Mouse (Mus musculus): ENCODE data around the gene Gm28038. TPM values are rescaled to one million over a fixed set of nuclear protein-coding genes. Genes with fewer than 3 reads are reported as not detected.
A peak's percentile ranks its signal among the peaks of the same experiment; 100 is the strongest.

The Gm28038 gene
- total and polyA plus RNA-seq, 3 experiments, result not detected

GRCm38 (mm10) chr2:30337179-30337578, 56.3 kb downstream of the Gm28038 start:
- Histone ChIP-seq H3K4me1 (ENCODE audit: control insufficient read depth in 1 of 2, insufficient read depth in 2 of 2, low read length in 2 of 2) (no peaks in the 10 kb centered on the region), H3K27me3 (ENCODE audit: control insufficient read depth in 1 of 2, insufficient read depth in 2 of 2, low read length in 2 of 2) (no peaks in the 10 kb centered on the region), H3K9ac (ENCODE audit: control insufficient read depth, low read depth, low read length, poor library complexity, severe bottlenecking) (no peak overlapping the region), H3K79me2 (ENCODE audit: control insufficient read depth, insufficient read depth, low read length, poor library complexity) (no peaks in the 10 kb centered on the region), H3K36me3 (ENCODE audit: control insufficient read depth in 1 of 2, insufficient read depth in 2 of 2, low read length in 2 of 2) (peaks cover 0 to 18% of the 10 kb centered on the region in 2 experiments; a peak in 2 of 4 replicates), H3K27ac (ENCODE audit: control insufficient read depth, low read depth, low read length) (no peak overlapping the region), H3K4me3 (ENCODE audit: control insufficient read depth in 1 of 2, insufficient read depth in 1 of 2, low read depth in 2 of 2, low read length in 2 of 2) (no peak overlapping the region), H3K9me3 (replicated peaks; ENCODE audit: insufficient read depth, low read length) (no peaks in the 10 kb centered on the region)
- DNase-seq (ENCODE audit: low read depth, low spot score), result no peak
- TF ChIP-seq MXI1 (IDR thresholded peaks at IDR 0.05; ENCODE audit: low read depth, low read length), result no peak
- no peak for TF ChIP-seq USF1 (IDR thresholded peaks at IDR 0.05; ENCODE audit: low read depth, low read length)
- TF ChIP-seq EP300 (IDR thresholded peaks at IDR 0.05; ENCODE audit: low read depth in 1 of 2, low read length in 2 of 2), result no peak
- no peak for TF ChIP-seq CHD1 (IDR thresholded peaks at IDR 0.05; ENCODE audit: low read depth, low read length)
- TF ChIP-seq ELF1 (IDR thresholded peaks at IDR 0.05; ENCODE audit: low read depth, low read length), result no peak
- no peak for TF ChIP-seq JUND (IDR thresholded peaks at IDR 0.05; ENCODE audit: low read depth, low read length)
- TF ChIP-seq TCF12 (IDR thresholded peaks at IDR 0.05; ENCODE audit: low read depth, low read length), result no peak

DNA sequence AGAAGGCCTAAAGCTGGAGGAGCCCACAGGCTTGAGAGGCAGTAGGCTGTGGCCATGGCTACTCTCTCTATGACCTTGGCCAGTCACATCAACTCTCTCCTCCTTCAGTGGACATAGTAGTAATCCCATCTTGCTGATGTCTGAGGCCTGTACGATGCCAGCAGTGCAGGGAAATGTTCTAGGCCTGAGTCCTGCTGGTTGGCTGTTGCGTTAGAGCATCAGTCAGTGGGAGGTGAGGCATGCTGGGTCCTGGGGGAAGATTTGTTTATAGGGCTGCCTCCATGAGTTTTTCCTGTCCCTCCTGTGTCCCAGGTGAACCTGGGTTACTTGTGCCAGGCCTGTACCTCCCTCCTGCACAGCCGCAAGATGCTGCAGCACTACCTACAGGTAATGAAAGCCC, 61.2 kb downstream of the Gm28038 start:
- no peak overlapping the region for H3K4me3 ChIP-seq (ENCODE audit: control insufficient read depth in 1 of 2, insufficient read depth in 1 of 2, low read depth in 2 of 2, low read length in 2 of 2)
- TF ChIP-seq TAL1 (IDR thresholded peaks at IDR 0.05; ENCODE audit: low read length), result no peak
- TF ChIP-seq BHLHE40 (IDR thresholded peaks at IDR 0.05; ENCODE audit: borderline replicate concordance, low read depth, low read length), result no peak
- TF ChIP-seq USF1 (IDR thresholded peaks at IDR 0.05; ENCODE audit: low read depth, low read length), result no peak
- no peak for TF ChIP-seq HCFC1 (IDR thresholded peaks at IDR 0.05; ENCODE audit: low read depth, low read length)
- TF ChIP-seq TBP (IDR thresholded peaks at IDR 0.05; ENCODE audit: low read depth, low read length), result no peak
- TF ChIP-seq USF2 (IDR thresholded peaks at IDR 0.05; ENCODE audit: borderline replicate concordance in 1 of 2, insufficient read depth in 1 of 2, low read depth in 1 of 2, low read length in 2 of 2), result no peak
- TF ChIP-seq TCF12 (IDR thresholded peaks at IDR 0.05; ENCODE audit: low read depth, low read length), result no peak
- TF ChIP-seq E2F4 (IDR thresholded peaks at IDR 0.05; ENCODE audit: borderline replicate concordance, low read depth, low read length), result no peak
- TF ChIP-seq CHD2 (IDR thresholded peaks at IDR 0.05; ENCODE audit: low read length), result no peak
- H3K4me1 ChIP-seq (ENCODE audit: control insufficient read depth in 1 of 2, insufficient read depth in 2 of 2, low read length in 2 of 2), result no peaks in the 10 kb centered on the region
- no peaks in the 10 kb centered on the region for H3K79me2 ChIP-seq (ENCODE audit: control insufficient read depth, insufficient read depth, low read length, poor library complexity)
- no peak for DNase-seq (ENCODE audit: low read depth, low spot score)
- no peaks in the 10 kb centered on the region for H3K27me3 ChIP-seq (ENCODE audit: control insufficient read depth in 1 of 2, insufficient read depth in 2 of 2, low read length in 2 of 2)
- H3K27ac ChIP-seq (ENCODE audit: control insufficient read depth, low read depth, low read length), result no peak overlapping the region
- H3K9ac ChIP-seq (ENCODE audit: control insufficient read depth, low read depth, low read length, poor library complexity, severe bottlenecking), result no peak overlapping the region
- peaks cover 0 to 15% of the 10 kb centered on the region in 2 experiments; a peak in 2 of 4 replicates for H3K36me3 ChIP-seq (ENCODE audit: control insufficient read depth in 1 of 2, insufficient read depth in 2 of 2, low read length in 2 of 2)
- no peaks in the 10 kb centered on the region for H3K9me3 ChIP-seq (replicated peaks; ENCODE audit: insufficient read depth, low read length)

GRCm38 (mm10) chr2:30342544-30342943, 61.7 kb downstream of the Gm28038 start:
- H3K9ac ChIP-seq (ENCODE audit: control insufficient read depth, low read depth, low read length, poor library complexity, severe bottlenecking), result no peak overlapping the region
- TF ChIP-seq POLR2A (IDR thresholded peaks at IDR 0.05; ENCODE audit: control insufficient read depth in 1 of 2, insufficient read depth in 1 of 2, low read depth in 1 of 2, low read length in 2 of 2, poor library complexity in 1 of 2), result peak in 1 of 2 experiments; percentile 26; a peak in 1 of 4 replicates
- TF ChIP-seq ETS1 (IDR thresholded peaks at IDR 0.05; ENCODE audit: low read depth, low read length), result no peak
- peaks cover 0 to 15% of the 10 kb centered on the region in 2 experiments; a peak in 2 of 4 replicates for H3K36me3 ChIP-seq (ENCODE audit: control insufficient read depth in 1 of 2, insufficient read depth in 2 of 2, low read length in 2 of 2)

More at GRCm38 (mm10) chr2:30342544-30342943, 61.7 kb downstream of the Gm28038 start:
- Histone ChIP-seq H3K27ac (ENCODE audit: control insufficient read depth, low read depth, low read length) (no peak overlapping the region), H3K27me3 (ENCODE audit: control insufficient read depth in 1 of 2, insufficient read depth in 2 of 2, low read length in 2 of 2) (no peaks in the 10 kb centered on the region), H3K79me2 (ENCODE audit: control insufficient read depth, insufficient read depth, low read length, poor library complexity) (no peaks in the 10 kb centered on the region), H3K4me3 (ENCODE audit: control insufficient read depth in 1 of 2, insufficient read depth in 1 of 2, low read depth in 2 of 2, low read length in 2 of 2) (no peak overlapping the region), H3K4me1 (ENCODE audit: control insufficient read depth in 1 of 2, insufficient read depth in 2 of 2, low read length in 2 of 2) (no peaks in the 10 kb centered on the region), H3K9me3 (replicated peaks; ENCODE audit: insufficient read depth, low read length) (no peaks in the 10 kb centered on the region)
- DNase-seq (ENCODE audit: low read depth, low spot score), result no peak

Data from MEL (cell line).